Mouse (Mus musculus) spleen, adult 2 months (tissue): ENCODE measurements at regions not wholly inside any gene's neighbourhood (a gene's known extent, or its start where the extent isn't known, plus 50 kb on each side); places are given as distances from the start of the nearest gene placed in this dataset.

ENCODE experiments used
- CTCF ChIP-seq: fragments of 200-500 bp; IDR thresholded peaks from 2 replicates; pipeline ENCODE4 v1.5.1; 2011; ENCODE audit warnings: mild to moderate bottlenecking, inconsistent platforms; ENCODE audit not compliant: insufficient read depth, insufficient read length, insufficient replicate concordance; ENCODE audit errors: extremely low read depth
- POLR2A ChIP-seq: fragments of 200-500 bp; IDR thresholded peaks from 2 replicates; pipeline ENCODE4 v1.6.1; 2011; ENCODE audit warnings: low read depth, low read length, inconsistent platforms

DNA sequence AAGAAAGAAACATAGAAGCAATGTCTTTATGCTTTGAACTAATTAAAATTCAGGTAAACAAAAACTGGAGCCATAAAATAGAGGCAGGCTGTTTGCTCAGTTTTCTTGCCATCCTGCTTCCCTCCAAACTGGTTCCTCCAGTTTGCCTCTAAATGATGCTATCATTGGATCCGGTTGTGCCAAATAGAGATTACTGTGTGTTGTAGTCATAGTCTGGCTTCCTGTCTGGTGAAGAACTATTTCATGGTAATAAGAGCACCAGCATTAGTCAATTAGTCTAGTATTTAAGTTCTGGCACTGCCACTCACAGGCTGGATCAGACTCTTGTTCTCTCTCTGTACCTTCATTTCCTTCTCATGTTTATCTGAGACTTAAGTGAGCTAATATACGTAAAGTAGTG lies 141.9 kb upstream of the Rasa1 start:
- TF ChIP-seq CTCF = no peak
- TF ChIP-seq POLR2A = no peak
